Mouse (Mus musculus): Measurements from ENCODE around the gene Ints13. TPM values are rescaled to one million over a fixed set of nuclear protein-coding genes. Genes with fewer than 3 reads are reported as not detected.

Ints13 gene
- 62.7 and 70.2 TPM in 2 replicates for polyA plus RNA-seq (2014; fragmentation: Nextera tagmentation; extraction: Ambion mirVana)

DNA sequence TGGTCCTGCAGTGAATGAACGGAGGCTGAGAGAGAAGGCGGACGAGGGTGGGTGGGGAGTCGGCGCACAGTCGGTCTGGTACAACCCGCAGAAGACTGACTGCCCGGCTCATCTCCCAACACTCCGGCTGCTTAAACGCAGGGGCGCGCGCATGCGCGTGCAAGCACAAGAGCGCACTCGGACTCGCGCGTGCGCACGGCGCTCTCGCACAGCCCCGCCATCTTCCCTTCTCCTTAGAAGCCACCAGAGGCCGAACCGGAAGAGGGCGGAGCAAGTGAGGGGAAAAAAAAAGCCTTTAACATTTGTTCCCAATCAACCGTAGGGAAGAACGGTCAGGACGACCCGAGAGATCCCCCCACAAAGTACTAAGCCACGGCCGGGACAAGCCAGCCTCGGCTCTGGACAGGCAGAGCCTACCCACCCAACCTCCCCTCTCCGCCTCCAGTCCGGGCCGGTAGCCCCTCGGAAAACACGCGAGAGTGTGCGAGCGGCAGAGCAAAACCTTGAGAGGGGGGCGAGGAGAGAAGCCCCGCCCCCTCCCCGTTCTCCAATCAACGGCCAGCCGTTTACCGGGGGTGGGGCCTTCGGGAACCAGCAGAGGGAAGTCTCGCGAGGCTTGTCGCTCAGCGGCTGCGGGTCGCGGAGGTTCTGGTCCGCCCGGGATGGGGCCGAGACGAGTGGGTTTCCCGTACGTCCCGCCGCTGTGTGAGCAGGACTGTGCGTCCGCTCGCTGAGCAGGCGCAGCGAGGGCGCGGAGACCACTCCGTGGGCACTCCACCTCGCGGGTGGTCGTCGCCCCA, at the start of gene Ints13:
Gene Ints13, minus strand, starts transcription at position 526 of the 800 bp plus-strand sequence.
- ATAC-seq (ENCODE audit: insufficient read depth) (peak; percentile 96), DNase-seq (peak; percentile 99)
- peaks cover 7% of the 10 kb centered on the region for H3K36me3 ChIP-seq (ENCODE audit: insufficient read depth)
- H3K4me1 ChIP-seq (ENCODE audit: insufficient read depth), result peaks cover 8% of the 10 kb centered on the region; the same call in 1 of the 2 replicates
- peak within 1 kb of the TSS; percentile 86 for H3K4me2 ChIP-seq
- H3K9ac ChIP-seq, result peak within 1 kb of the TSS; percentile 95
- H3K27ac ChIP-seq (ENCODE audit: low read depth), result peak within 1 kb of the TSS; percentile 97
- H3K4me3 ChIP-seq (ENCODE audit: low read depth, low read length), result peak within 1 kb of the TSS; percentile 94
- WGBS, result under 1% methylated on average over 77 of the region's 77 CpGs
- no peak for TF ChIP-seq CTCF (IDR thresholded peaks at IDR 0.05; ENCODE audit: low read depth)
- H3K27me3 ChIP-seq (ENCODE audit: insufficient read depth, low read length), result no peaks in the 10 kb centered on the region
- no peaks in the 10 kb centered on the region for H3K9me3 ChIP-seq (ENCODE audit: low read depth, low read length)

GRCm38 (mm10) chr6:146616670-146617069, 39.0 kb upstream of the Ints13 start:
- H3K4me1 ChIP-seq (ENCODE audit: insufficient read depth), result no peaks in the 10 kb centered on the region
- H3K4me2 ChIP-seq, result no peak overlapping the region
- no peak overlapping the region for H3K4me3 ChIP-seq (ENCODE audit: low read depth, low read length)
- no peak for TF ChIP-seq CTCF (IDR thresholded peaks at IDR 0.05; ENCODE audit: low read depth)
- H3K27ac ChIP-seq (ENCODE audit: low read depth), result no peak overlapping the region
- peaks cover 54% of the 10 kb centered on the region; the same call in 1 of the 2 replicates for H3K36me3 ChIP-seq (ENCODE audit: insufficient read depth)
- no peaks in the 10 kb centered on the region for H3K27me3 ChIP-seq (ENCODE audit: insufficient read depth, low read length)
- no peaks in the 10 kb centered on the region for H3K9me3 ChIP-seq (ENCODE audit: low read depth, low read length)
- H3K9ac ChIP-seq, result no peak overlapping the region
- DNase-seq, result no peak
- 89% methylated on average over 2 of the region's 2 CpGs for WGBS
- no peak for ATAC-seq (ENCODE audit: insufficient read depth)

GRCm38 (mm10) chr6:146615891-146616290, 38.3 kb upstream of the Ints13 start:
- WGBS, result 92% methylated on average over 8 of the region's 8 CpGs

DNA sequence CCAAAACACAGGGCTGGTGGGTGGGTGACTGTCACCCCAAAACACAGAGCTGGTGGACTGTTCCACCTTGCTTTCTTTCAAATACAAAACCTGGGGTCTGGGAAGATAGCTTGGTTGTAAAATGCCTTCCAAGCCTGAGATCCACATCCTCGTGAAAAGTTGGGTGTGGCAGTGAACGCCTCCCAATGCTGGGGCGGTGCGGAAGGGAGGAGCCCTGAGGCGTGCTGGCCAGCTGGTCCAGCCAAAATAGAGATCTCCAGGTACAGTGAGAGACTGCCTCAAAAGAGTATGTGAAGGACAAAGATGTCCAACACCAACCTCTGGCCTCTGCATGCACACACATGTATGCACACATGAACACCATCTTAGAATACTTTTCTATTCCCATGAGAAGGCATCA, 36.9 kb upstream of the Ints13 start:
- no peak for TF ChIP-seq CTCF (IDR thresholded peaks at IDR 0.05; ENCODE audit: low read depth)

More at GRCm38 (mm10) chr6:146615891-146616290, 38.3 kb upstream of the Ints13 start:
- DNase-seq (no peak), ATAC-seq (ENCODE audit: insufficient read depth) (no peak)
- Histone ChIP-seq H3K4me2 (no peak overlapping the region), H3K27me3 (ENCODE audit: insufficient read depth, low read length) (no peaks in the 10 kb centered on the region), H3K4me3 (ENCODE audit: low read depth, low read length) (no peak overlapping the region), H3K9ac (no peak overlapping the region), H3K36me3 (ENCODE audit: insufficient read depth) (peaks cover 52% of the 10 kb centered on the region; the same call in 1 of the 2 replicates), H3K27ac (ENCODE audit: low read depth) (no peak overlapping the region), H3K9me3 (ENCODE audit: low read depth, low read length) (no peaks in the 10 kb centered on the region), H3K4me1 (ENCODE audit: insufficient read depth) (no peaks in the 10 kb centered on the region)
- TF ChIP-seq CTCF (IDR thresholded peaks at IDR 0.05; ENCODE audit: low read depth), result no peak

DNA sequence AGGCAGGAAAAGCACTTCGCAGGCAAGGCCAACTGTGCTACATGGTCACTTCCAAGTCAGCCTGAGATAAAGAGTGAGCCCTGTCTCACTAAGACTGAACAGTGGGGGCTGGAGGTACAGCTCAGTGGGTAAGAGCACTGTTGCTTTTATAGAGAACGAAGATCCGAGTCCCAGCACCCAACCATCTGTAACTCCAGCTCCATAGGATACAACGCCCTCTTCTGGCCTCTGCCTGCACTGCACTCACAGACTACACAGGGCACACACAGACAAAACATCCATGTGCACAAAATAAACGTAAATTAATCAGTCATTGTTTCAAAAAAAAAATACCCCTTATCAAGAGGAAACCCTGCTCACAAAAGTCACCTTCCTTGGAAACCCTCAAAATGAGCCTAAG, 36.3 kb upstream of the Ints13 start:
- Histone ChIP-seq H3K4me1 (ENCODE audit: insufficient read depth) (no peaks in the 10 kb centered on the region), H3K36me3 (ENCODE audit: insufficient read depth) (peaks cover 66% of the 10 kb centered on the region), H3K27ac (ENCODE audit: low read depth) (no peak overlapping the region), H3K4me2 (no peak overlapping the region), H3K9me3 (ENCODE audit: low read depth, low read length) (no peaks in the 10 kb centered on the region), H3K4me3 (ENCODE audit: low read depth, low read length) (no peak overlapping the region), H3K27me3 (ENCODE audit: insufficient read depth, low read length) (no peaks in the 10 kb centered on the region), H3K9ac (no peak overlapping the region)
- DNase-seq, result no peak
- 86% methylated on average over 5 of the region's 5 CpGs for WGBS
- TF ChIP-seq CTCF (IDR thresholded peaks at IDR 0.05; ENCODE audit: low read depth), result peak; percentile 19; the same call in 1 of the 2 replicates
- ATAC-seq (ENCODE audit: insufficient read depth), result no peak

More for the DNA sequence above, 36.9 kb upstream of the Ints13 start:
- Histone ChIP-seq H3K4me2 (no peak overlapping the region), H3K9ac (no peak overlapping the region), H3K9me3 (ENCODE audit: low read depth, low read length) (no peaks in the 10 kb centered on the region), H3K27ac (ENCODE audit: low read depth) (no peak overlapping the region), H3K27me3 (ENCODE audit: insufficient read depth, low read length) (no peaks in the 10 kb centered on the region), H3K4me3 (ENCODE audit: low read depth, low read length) (no peak overlapping the region), H3K4me1 (ENCODE audit: insufficient read depth) (no peaks in the 10 kb centered on the region), H3K36me3 (ENCODE audit: insufficient read depth) (peaks cover 61% of the 10 kb centered on the region; the same call in 1 of the 2 replicates)
- ATAC-seq (ENCODE audit: insufficient read depth), result no peak
- 86% methylated on average over 5 of the region's 5 CpGs for WGBS
- DNase-seq, result no peak

GRCm38 (mm10) chr6:146612736-146613135, 35.1 kb upstream of the Ints13 start:
- no peak for TF ChIP-seq CTCF (IDR thresholded peaks at IDR 0.05; ENCODE audit: low read depth)
- H3K27ac ChIP-seq (ENCODE audit: low read depth), result no peak overlapping the region
- no peak overlapping the region for H3K4me3 ChIP-seq (ENCODE audit: low read depth, low read length)
- DNase-seq (no peak), ATAC-seq (ENCODE audit: insufficient read depth) (no peak)
- peaks cover 65% of the 10 kb centered on the region for H3K36me3 ChIP-seq (ENCODE audit: insufficient read depth)
- H3K4me2 ChIP-seq, result no peak overlapping the region
- H3K9ac ChIP-seq, result no peak overlapping the region
- no peaks in the 10 kb centered on the region for H3K27me3 ChIP-seq (ENCODE audit: insufficient read depth, low read length)
- 92% methylated on average over 5 of the region's 5 CpGs for WGBS
- H3K9me3 ChIP-seq (ENCODE audit: low read depth, low read length), result no peaks in the 10 kb centered on the region
- no peaks in the 10 kb centered on the region for H3K4me1 ChIP-seq (ENCODE audit: insufficient read depth)

GRCm38 (mm10) chr6:146611897-146612296, 34.3 kb upstream of the Ints13 start:
- no peak overlapping the region for H3K9ac ChIP-seq

More at GRCm38 (mm10) chr6:146611897-146612296, 34.3 kb upstream of the Ints13 start:
- DNase-seq (no peak), ATAC-seq (ENCODE audit: insufficient read depth) (no peak)
- Histone ChIP-seq H3K27me3 (ENCODE audit: insufficient read depth, low read length) (no peaks in the 10 kb centered on the region), H3K4me3 (ENCODE audit: low read depth, low read length) (no peak overlapping the region), H3K27ac (ENCODE audit: low read depth) (no peak overlapping the region; the same call in 1 of the 2 replicates), H3K4me2 (no peak overlapping the region), H3K4me1 (ENCODE audit: insufficient read depth) (no peaks in the 10 kb centered on the region), H3K9me3 (ENCODE audit: low read depth, low read length) (no peaks in the 10 kb centered on the region), H3K36me3 (ENCODE audit: insufficient read depth) (peaks cover 61% of the 10 kb centered on the region)
- no peak for TF ChIP-seq CTCF (IDR thresholded peaks at IDR 0.05; ENCODE audit: low read depth)
- WGBS, result 91% methylated on average over 7 of the region's 7 CpGs

All from lung, embryonic 14.5 days (tissue).